Mouse (Mus musculus): Measurements from ENCODE around the gene Plce1. TPM values are rescaled to one million over a fixed set of nuclear protein-coding genes. Genes with fewer than 3 reads are reported as not detected.

The Plce1 gene
- polyA plus RNA-seq, 1 experiment = 2.3 TPM

DNA sequence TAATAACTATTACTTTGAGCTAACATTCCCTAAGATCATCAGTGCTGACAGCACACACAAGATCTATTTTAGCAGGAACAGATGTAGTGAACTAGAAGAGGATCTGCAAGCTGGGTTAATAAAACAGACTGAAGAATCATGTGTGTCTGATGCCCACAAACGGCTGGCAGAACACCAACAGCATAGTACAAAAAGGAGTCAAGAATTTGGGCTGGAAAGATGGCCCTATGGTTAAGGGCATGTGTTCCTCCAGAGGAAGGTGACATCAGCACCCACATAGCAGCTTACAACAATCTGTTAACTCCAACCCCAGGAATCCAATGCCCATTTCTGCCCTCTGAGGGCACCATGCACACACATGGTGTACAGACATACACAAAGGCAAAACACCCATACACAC is 317.4 kb downstream of the Plce1 start:
- WGBS = 92% methylated on average over 1 of the region's 1 CpGs
- peaks cover 8% of the 10 kb centered on the region for H3K36me3 ChIP-seq (ENCODE audit: control insufficient read depth, insufficient read depth, low read length)
- no peaks in the 10 kb centered on the region for H3K27me3 ChIP-seq (replicated peaks; ENCODE audit: control insufficient read depth, insufficient read depth, low read length)
- H3K27ac ChIP-seq (ENCODE audit: insufficient read depth, low read depth, low read length) = no peak overlapping the region
- no peak for DNase-seq
- H3K4me3 ChIP-seq (ENCODE audit: insufficient read depth, low read depth, low read length) = no peak overlapping the region
- no peaks in the 10 kb centered on the region for H3K4me1 ChIP-seq (ENCODE audit: control insufficient read depth, insufficient read depth, low read length)
- TF ChIP-seq CTCF (conservative IDR thresholded peaks at IDR 0.05; ENCODE audit: insufficient read depth, insufficient read length, low read depth, low read length) = no peak
- no peak for TF ChIP-seq POLR2A (IDR thresholded peaks at IDR 0.05; ENCODE audit: low read depth, low read length)

DNA sequence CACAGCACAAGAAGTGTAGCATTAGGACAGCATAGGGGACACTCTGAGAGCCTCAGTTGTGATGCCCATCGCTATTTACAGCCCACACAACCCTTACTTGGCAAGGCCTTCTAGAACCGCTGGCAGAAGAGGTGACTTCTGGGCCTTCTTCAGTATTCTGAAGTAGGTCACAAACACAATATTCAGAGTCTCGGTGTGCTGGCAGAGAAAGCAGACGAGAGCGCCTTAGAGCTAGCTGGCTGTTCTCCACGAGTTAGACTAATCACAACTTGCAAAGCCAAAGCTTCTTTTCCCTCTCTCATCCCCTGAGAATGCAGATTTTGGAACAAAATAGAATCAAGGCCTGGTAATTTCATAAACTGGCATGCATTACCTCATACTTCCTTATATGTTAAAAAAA is 317.9 kb downstream of the Plce1 start:
- no peak for DNase-seq
- no peak overlapping the region for H3K4me3 ChIP-seq (ENCODE audit: insufficient read depth, low read depth, low read length)
- H3K27me3 ChIP-seq (replicated peaks; ENCODE audit: control insufficient read depth, insufficient read depth, low read length) = no peaks in the 10 kb centered on the region
- H3K4me1 ChIP-seq (ENCODE audit: control insufficient read depth, insufficient read depth, low read length) = no peaks in the 10 kb centered on the region
- peaks cover 8% of the 10 kb centered on the region for H3K36me3 ChIP-seq (ENCODE audit: control insufficient read depth, insufficient read depth, low read length)
- WGBS = 91% methylated on average over 6 of the region's 6 CpGs
- no peak overlapping the region for H3K27ac ChIP-seq (ENCODE audit: insufficient read depth, low read depth, low read length)
- TF ChIP-seq POLR2A (IDR thresholded peaks at IDR 0.05; ENCODE audit: low read depth, low read length) (no peak), CTCF (conservative IDR thresholded peaks at IDR 0.05; ENCODE audit: insufficient read depth, insufficient read length, low read depth, low read length) (no peak)

GRCm38 (mm10) chr19:38818191-38818590 is 337.3 kb downstream of the Plce1 start:
- H3K4me1 ChIP-seq (ENCODE audit: control insufficient read depth, insufficient read depth, low read length) = peaks cover 5% of the 10 kb centered on the region
- DNase-seq = no peak
- peak overlapping the region; percentile 94; the same call in 1 of the 2 replicates for H3K4me3 ChIP-seq (ENCODE audit: insufficient read depth, low read depth, low read length)
- H3K36me3 ChIP-seq (ENCODE audit: control insufficient read depth, insufficient read depth, low read length) = 0 out of 2 replicates have a peak, but pooled peaks cover 1% of the 10 kb centered on the region
- WGBS = 21% methylated on average over 8 of the region's 8 CpGs
- H3K27me3 ChIP-seq (replicated peaks; ENCODE audit: control insufficient read depth, insufficient read depth, low read length) = no peaks in the 10 kb centered on the region
- TF ChIP-seq CTCF (conservative IDR thresholded peaks at IDR 0.05; ENCODE audit: insufficient read depth, insufficient read length, low read depth, low read length) (no peak), POLR2A (IDR thresholded peaks at IDR 0.05; ENCODE audit: low read depth, low read length) (no peak)
- H3K27ac ChIP-seq (ENCODE audit: insufficient read depth, low read depth, low read length) = no peak overlapping the region

DNA sequence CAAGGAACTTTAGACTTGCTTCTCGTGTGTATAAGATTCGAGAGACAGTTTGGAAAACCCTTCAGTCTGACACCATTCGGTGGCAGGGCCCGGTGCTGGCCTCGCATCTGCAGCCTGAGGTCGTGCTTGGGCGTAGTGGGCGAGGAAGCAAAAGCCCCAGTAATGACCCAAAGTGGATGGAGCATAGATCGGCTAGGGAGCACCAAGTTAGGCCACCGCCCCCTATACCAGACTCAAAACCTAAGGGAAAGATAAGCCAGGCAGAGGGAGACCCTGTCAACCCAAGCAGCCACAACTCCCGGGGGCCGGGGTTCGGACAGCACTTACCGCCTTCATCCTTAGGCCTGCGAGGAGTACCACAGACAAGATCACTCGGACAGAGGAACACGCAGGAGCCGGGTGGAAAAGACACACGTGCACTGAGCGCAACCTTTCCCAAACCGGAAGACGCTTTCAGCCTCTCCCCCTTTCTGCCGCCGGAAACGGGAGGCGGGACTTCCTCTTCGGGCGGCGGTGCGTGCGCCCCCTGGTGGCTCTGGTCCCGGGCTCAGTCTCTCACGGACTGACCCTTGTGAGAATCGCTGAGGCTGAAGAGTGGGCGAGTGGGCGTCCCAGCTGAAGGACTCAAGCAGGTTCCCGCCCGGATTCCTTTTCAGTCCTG is 338.0 kb downstream of the Plce1 start, which contains the start of gene Noc3l:
TSS of gene Noc3l (minus strand) at position 472 of the 661 bp plus-strand sequence.
- H3K4me1 ChIP-seq (ENCODE audit: control insufficient read depth, insufficient read depth, low read length) = peaks cover 5% of the 10 kb centered on the region
- peak; percentile 94 for DNase-seq
- 0 out of 2 replicates have a peak within 1 kb of the TSS, but pooled peaks have one; percentile 7 for H3K27ac ChIP-seq (ENCODE audit: insufficient read depth, low read depth, low read length)
- under 1% methylated on average over 38 of the region's 38 CpGs for WGBS
- TF ChIP-seq POLR2A (IDR thresholded peaks at IDR 0.05; ENCODE audit: low read depth, low read length) = peak; percentile 40
- TF ChIP-seq CTCF (conservative IDR thresholded peaks at IDR 0.05; ENCODE audit: insufficient read depth, insufficient read length, low read depth, low read length) = peak; percentile 82
- no peaks in the 10 kb centered on the region for H3K27me3 ChIP-seq (replicated peaks; ENCODE audit: control insufficient read depth, insufficient read depth, low read length)
- 0 out of 2 replicates have a peak, but pooled peaks cover 1% of the 10 kb centered on the region for H3K36me3 ChIP-seq (ENCODE audit: control insufficient read depth, insufficient read depth, low read length)
- H3K4me3 ChIP-seq (ENCODE audit: insufficient read depth, low read depth, low read length) = peak within 1 kb of the TSS; percentile 94

GRCm38 (mm10) chr19:38819427-38819802 is 338.5 kb downstream of the Plce1 start:
- H3K4me3 ChIP-seq (ENCODE audit: insufficient read depth, low read depth, low read length) = peak overlapping the region; percentile 94
- H3K27me3 ChIP-seq (replicated peaks; ENCODE audit: control insufficient read depth, insufficient read depth, low read length) = no peaks in the 10 kb centered on the region
- WGBS = 11% methylated on average over 16 of the region's 16 CpGs
- TF ChIP-seq CTCF (conservative IDR thresholded peaks at IDR 0.05; ENCODE audit: insufficient read depth, insufficient read length, low read depth, low read length) (no peak), POLR2A (IDR thresholded peaks at IDR 0.05; ENCODE audit: low read depth, low read length) (no peak)
- peaks cover 5% of the 10 kb centered on the region for H3K4me1 ChIP-seq (ENCODE audit: control insufficient read depth, insufficient read depth, low read length)
- H3K27ac ChIP-seq (ENCODE audit: insufficient read depth, low read depth, low read length) = no peak overlapping the region
- DNase-seq = no peak
- 0 out of 2 replicates have a peak, but pooled peaks cover 1% of the 10 kb centered on the region for H3K36me3 ChIP-seq (ENCODE audit: control insufficient read depth, insufficient read depth, low read length)

- Histone ChIP-seq H3K27me3 (replicated peaks; ENCODE audit: control insufficient read depth, insufficient read depth, low read length) (no peaks in the 10 kb centered on the region), H3K4me1 (ENCODE audit: control insufficient read depth, insufficient read depth, low read length) (peaks cover 5% of the 10 kb centered on the region), H3K4me3 (ENCODE audit: insufficient read depth, low read depth, low read length) (no peak overlapping the region), H3K27ac (ENCODE audit: insufficient read depth, low read depth, low read length) (no peak overlapping the region), H3K36me3 (ENCODE audit: control insufficient read depth, insufficient read depth, low read length) (no peaks in the 10 kb centered on the region)
- TF ChIP-seq POLR2A (IDR thresholded peaks at IDR 0.05; ENCODE audit: low read depth, low read length) (no peak), CTCF (conservative IDR thresholded peaks at IDR 0.05; ENCODE audit: insufficient read depth, insufficient read length, low read depth, low read length) (no peak)
- no peak for DNase-seq
- 92% methylated on average over 4 of the region's 4 CpGs for WGBS
These were observed 339.4 kb downstream of the Plce1 start for GRCm38 (mm10) chr19:38820186-38820804.

DNA sequence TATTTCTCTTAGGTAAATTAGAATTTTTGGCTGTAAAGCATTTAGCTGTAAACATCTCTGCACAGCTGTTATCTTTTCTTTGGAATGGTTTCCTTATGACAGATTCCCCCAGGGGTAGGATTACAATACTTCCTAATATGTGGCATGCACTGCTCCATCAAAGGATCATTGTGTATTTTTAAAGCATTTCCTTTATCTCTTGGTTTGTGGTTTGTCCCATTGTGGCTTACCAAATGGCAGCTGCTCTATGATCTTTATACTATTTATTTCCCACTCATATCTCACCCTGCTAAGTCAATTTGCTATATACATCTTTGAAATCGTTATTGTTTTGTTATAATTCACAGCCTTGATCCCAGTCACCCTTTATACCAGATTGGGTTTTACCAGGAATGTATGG is 352.3 kb downstream of the Plce1 start:
- Histone ChIP-seq H3K36me3 (ENCODE audit: control insufficient read depth, insufficient read depth, low read length) (no peaks in the 10 kb centered on the region), H3K27ac (ENCODE audit: insufficient read depth, low read depth, low read length) (no peak overlapping the region), H3K4me1 (ENCODE audit: control insufficient read depth, insufficient read depth, low read length) (no peaks in the 10 kb centered on the region; the same call in 1 of the 2 replicates), H3K4me3 (ENCODE audit: insufficient read depth, low read depth, low read length) (no peak overlapping the region), H3K27me3 (replicated peaks; ENCODE audit: control insufficient read depth, insufficient read depth, low read length) (no peaks in the 10 kb centered on the region)
- TF ChIP-seq CTCF (conservative IDR thresholded peaks at IDR 0.05; ENCODE audit: insufficient read depth, insufficient read length, low read depth, low read length) (no peak), POLR2A (IDR thresholded peaks at IDR 0.05; ENCODE audit: low read depth, low read length) (no peak)
- 56% methylated on average over 1 of the region's 1 CpGs for WGBS
- no peak for DNase-seq

Other genes with a start within 250 kb of the Plce1 start
- 0.10 and 0.28 TPM in 2 replicates for gene Lgi1, start 216.6 kb upstream of the Plce1 start, polyA plus RNA-seq (2012; rRNA removed)
- gene Slc35g1, start 85.1 kb upstream of the Plce1 start, polyA plus RNA-seq (2012; rRNA removed) = 4.8 and 5.9 TPM in 2 replicates

Measured in kidney, adult 2 months (tissue).